In the genomic region with DNA sequence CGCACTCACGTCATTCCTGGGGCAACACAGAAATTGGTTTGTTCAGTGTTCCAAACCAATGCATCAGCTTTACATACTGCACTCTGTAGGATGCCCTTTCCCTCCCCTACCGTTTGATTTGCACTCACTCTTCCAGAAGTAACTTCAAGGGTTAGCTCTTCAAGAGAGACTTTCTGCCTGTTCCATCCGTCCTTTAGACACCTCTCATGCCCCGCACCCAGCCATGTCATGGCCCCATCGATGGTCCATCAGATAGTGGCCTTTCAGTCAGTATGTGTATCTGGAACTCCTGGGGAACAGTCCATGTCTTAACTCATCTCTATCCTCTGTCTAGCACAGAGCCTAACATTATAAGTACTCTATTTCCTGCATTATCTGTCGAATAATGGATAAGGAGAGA, we compare ENCODE assay signal across 24 mouse cellular contexts. TPM values are rescaled to one million over a fixed set of nuclear protein-coding genes. Genes with fewer than 3 reads are reported as not detected.
DNase-seq lines count a peak whose midpoint lies in the region; ATAC-seq and TF ChIP-seq lines count a peak whose summit lies in the region.
"Had no signal": no experiment of that assay in that cellular context is flagged by ENCODE, and none has a peak within 500 bp of the region (broad histone marks: within the 10 kb centered on the region; RNA-seq: fewer than 3 reads in every experiment).

No protein-coding gene starts in this region.

- peak overlapping the region; percentile 28 for H3K4me3 ChIP-seq in erythroblast, embryonic 14.5 days (replicated peaks)
- H3K4me3 ChIP-seq in ES-Bruce4 (ENCODE audit: low read depth, low read length), result no peak overlapping the region
- H3K4me3 ChIP-seq in liver, embryonic 12.5 days, result no peak overlapping the region
- no peak overlapping the region for H3K4me3 ChIP-seq in liver, embryonic 16.5 days (ENCODE audit: low read depth, low read length)
- H3K4me3 ChIP-seq: embryonic facial prominence, embryonic 10.5 days; forebrain, embryonic 12.5 days; hindbrain, embryonic 12.5 days had no signal

- H3K4me2 ChIP-seq in liver, embryonic 12.5 days, result peak overlapping the region; percentile 56; the same call in 1 of the 2 replicates
- H3K4me2 ChIP-seq in liver, embryonic 16.5 days (ENCODE audit: low read depth, low read length), result peak overlapping the region; percentile 46; the same call in 1 of the 2 replicates
- H3K4me2 ChIP-seq: forebrain, embryonic 12.5 days; hindbrain, embryonic 12.5 days had no signal

- no peak for ATAC-seq in erythroblast, adult 5-6 weeks (replicated peaks; ENCODE audit: low FRiP score, poor library complexity, severe bottlenecking)
- peak; percentile 18; the same call in 1 of the 2 replicates for ATAC-seq in liver, embryonic 12.5 days
- no peak for ATAC-seq in liver, embryonic 16.5 days (ENCODE audit: low read depth)
- ATAC-seq: activated CD4-positive, CD25-positive, alpha-beta regulatory T cell, adult 4 months; CD4-positive, CD25-positive, alpha-beta regulatory T cell, adult 4 months; forebrain, embryonic 16.5 days; Patski had no signal

- DNase-seq in Muller cell, postnatal 12 days (ENCODE audit: inconsistent ontology term), result no peak
- no peak for DNase-seq in embryo, embryonic 11 days
- DNase-seq: adrenal gland, postnatal 14 days; B cell, adult 2 months; cerebellum, adult 18-20 months; cerebellum, adult 9-11 months; cerebellum, postnatal 36 days; gastrocnemius, postnatal 10 days; heart, postnatal 10 days; heart, postnatal 4 days had no signal

- WGBS in liver, embryonic 12.5 days (ENCODE audit: insufficient replicate concordance), result 75% methylated on average over 7 of the region's 7 CpGs
- 78% methylated on average over 7 of the region's 7 CpGs for WGBS in liver, embryonic 16.5 days (ENCODE audit: insufficient replicate concordance)

- H3K4me1 ChIP-seq in erythroblast, embryonic 14.5 days (ENCODE audit: control insufficient read depth), result peaks cover 80% of the 10 kb centered on the region
- no peaks in the 10 kb centered on the region for H3K4me1 ChIP-seq in ES-Bruce4 (ENCODE audit: control insufficient read depth, insufficient read depth, low read length)
- H3K4me1 ChIP-seq in liver, embryonic 12.5 days, result peaks cover 71% of the 10 kb centered on the region
- peaks cover 58% of the 10 kb centered on the region for H3K4me1 ChIP-seq in liver, embryonic 16.5 days (ENCODE audit: control insufficient read depth, low read depth, low read length)
- H3K4me1 ChIP-seq: embryonic facial prominence, embryonic 10.5 days; forebrain, embryonic 12.5 days; hindbrain, embryonic 12.5 days had no signal

- peak overlapping the region; percentile 60; the same call in 1 of the 2 replicates for H3K27ac ChIP-seq in ES-Bruce4 (ENCODE audit: insufficient read depth, low read length)
- peak overlapping the region; percentile 95 for H3K27ac ChIP-seq in liver, embryonic 12.5 days
- H3K27ac ChIP-seq in liver, embryonic 16.5 days (ENCODE audit: low read length), result peak overlapping the region; percentile 93
- H3K27ac ChIP-seq: embryonic facial prominence, embryonic 10.5 days; forebrain, embryonic 12.5 days; hindbrain, embryonic 12.5 days had no signal

- TF ChIP-seq CTCF in ES-Bruce4 (IDR thresholded peaks at IDR 0.05; ENCODE audit: low read depth, low read length), result no peak

- H3K9ac ChIP-seq in ES-Bruce4 (ENCODE audit: low read depth, poor library complexity, severe bottlenecking), result no peak overlapping the region
- peak overlapping the region; percentile 62 for H3K9ac ChIP-seq in liver, embryonic 12.5 days
- H3K9ac ChIP-seq in liver, embryonic 16.5 days (ENCODE audit: low read depth, low read length), result peak overlapping the region; percentile 64
- H3K9ac ChIP-seq: forebrain, embryonic 12.5 days; hindbrain, embryonic 12.5 days had no signal

- no peaks in the 10 kb centered on the region for H3K9me3 ChIP-seq in erythroblast, embryonic 14.5 days (ENCODE audit: control insufficient read depth, low read length)
- peaks cover 11% of the 10 kb centered on the region for H3K9me3 ChIP-seq in ES-Bruce4 (replicated peaks; ENCODE audit: control insufficient read depth, insufficient read depth, low read length, poor library complexity, severe bottlenecking)
- no peaks in the 10 kb centered on the region for H3K9me3 ChIP-seq in liver, embryonic 12.5 days (replicated peaks)
- H3K9me3 ChIP-seq in liver, embryonic 16.5 days (replicated peaks; ENCODE audit: control insufficient read depth, low read length), result no peaks in the 10 kb centered on the region
- H3K9me3 ChIP-seq: embryonic facial prominence, embryonic 10.5 days; forebrain, embryonic 12.5 days; hindbrain, embryonic 12.5 days had no signal

- TF ChIP-seq EP300 in ES-Bruce4 (IDR thresholded peaks at IDR 0.05; ENCODE audit: insufficient read depth, low read depth, low read length), result no peak

- TF ChIP-seq POLR2A in ES-Bruce4 (IDR thresholded peaks at IDR 0.05; ENCODE audit: insufficient read depth, low read length), result no peak

- no peaks in the 10 kb centered on the region for H3K27me3 ChIP-seq in erythroblast, embryonic 14.5 days (ENCODE audit: control insufficient read depth)
- H3K27me3 ChIP-seq in ES-Bruce4 (ENCODE audit: control insufficient read depth, insufficient read depth, low read length, poor library complexity, severe bottlenecking), result no peaks in the 10 kb centered on the region
- no peaks in the 10 kb centered on the region for H3K27me3 ChIP-seq in liver, embryonic 12.5 days (replicated peaks)
- no peaks in the 10 kb centered on the region for H3K27me3 ChIP-seq in liver, embryonic 16.5 days (ENCODE audit: control insufficient read depth, insufficient read depth, low read depth, low read length)
- H3K27me3 ChIP-seq: forebrain, embryonic 12.5 days; hindbrain, embryonic 12.5 days; Patski had no signal

- peaks cover 96% of the 10 kb centered on the region for H3K36me3 ChIP-seq in erythroblast, embryonic 14.5 days (ENCODE audit: control insufficient read depth)
- H3K36me3 ChIP-seq in ES-Bruce4 (ENCODE audit: control insufficient read depth, insufficient read depth, low read length, poor library complexity, severe bottlenecking), result peaks cover 92% of the 10 kb centered on the region
- H3K36me3 ChIP-seq in liver, embryonic 12.5 days, result peaks cover 95% of the 10 kb centered on the region
- peaks cover 69% of the 10 kb centered on the region for H3K36me3 ChIP-seq in liver, embryonic 16.5 days (ENCODE audit: control insufficient read depth, insufficient read depth)

RNA-seq across cellular contexts. Expression of a gene that starts 7.1 kb away (rescaled TPM):
- polyA plus RNA-seq in erythroblast, embryonic 14.5 days (2012), result 158 and 179 TPM in 2 replicates
- total RNA-seq in erythroblast, adult 5-6 weeks (2015; ENCODE audit: low replicate concordance), result 268 and 318 TPM in 2 replicates
- total RNA-seq in erythroblast, adult 5-6 weeks (2017; ENCODE audit: low replicate concordance), result 123 and 215 TPM in 2 replicates
- 366 and 371 TPM in 2 replicates for polyA plus RNA-seq in ES-Bruce4 (2011; ENCODE audit: insufficient read depth, insufficient read length, low read depth, missing spikeins)
- 669 and 687 TPM in 2 replicates for polyA plus RNA-seq in liver, embryonic 12.5 days (2016; fragmentation: Nextera tagmentation; extraction: Ambion mirVana)
- polyA plus RNA-seq in liver, embryonic 16.5 days (2015; fragmentation: Nextera tagmentation; extraction: Ambion mirVana), result 632 and 661 TPM in 2 replicates

RNA-seq across cellular contexts. Expression of a gene that starts 16.8 kb away (rescaled TPM):
- 16.3 and 17.4 TPM in 2 replicates for polyA plus RNA-seq in erythroblast, embryonic 14.5 days (2012)
- total RNA-seq in erythroblast, adult 5-6 weeks (2015; ENCODE audit: low replicate concordance), result 79.2 and 130 TPM in 2 replicates
- 137 and 237 TPM in 2 replicates for total RNA-seq in erythroblast, adult 5-6 weeks (2017; ENCODE audit: low replicate concordance)
- polyA plus RNA-seq in ES-Bruce4 (2011; ENCODE audit: insufficient read depth, insufficient read length, low read depth, missing spikeins), result 26.7 and 30.4 TPM in 2 replicates
- 56.9 and 61.0 TPM in 2 replicates for polyA plus RNA-seq in liver, embryonic 12.5 days (2016; fragmentation: Nextera tagmentation; extraction: Ambion mirVana)
- polyA plus RNA-seq in liver, embryonic 16.5 days (2015; fragmentation: Nextera tagmentation; extraction: Ambion mirVana), result 40.1 and 43.1 TPM in 2 replicates

RNA-seq across cellular contexts. Expression of a gene that starts 16.9 kb away (rescaled TPM):
- 0.04 and 0.07 TPM in 2 replicates for polyA plus RNA-seq in erythroblast, embryonic 14.5 days (2012)
- total RNA-seq in erythroblast, adult 5-6 weeks (2015; ENCODE audit: low replicate concordance), result 16.7 and 19.9 TPM in 2 replicates
- total RNA-seq in erythroblast, adult 5-6 weeks (2017; ENCODE audit: low replicate concordance), result 10.0 and 12.8 TPM in 2 replicates
- polyA plus RNA-seq in ES-Bruce4 (2011; ENCODE audit: insufficient read depth, insufficient read length, low read depth, missing spikeins), result 0.60 and 1.7 TPM in 2 replicates
- polyA plus RNA-seq in liver, embryonic 12.5 days (2016; fragmentation: Nextera tagmentation; extraction: Ambion mirVana), result 0.48 and 0.93 TPM in 2 replicates
- 1.5 and 1.7 TPM in 2 replicates for polyA plus RNA-seq in liver, embryonic 16.5 days (2015; fragmentation: Nextera tagmentation; extraction: Ambion mirVana)
- total RNA-seq: gastrocnemius, postnatal 10 days; gastrocnemius, postnatal 4 days had no signal
- polyA plus RNA-seq: activated CD4-positive, CD25-positive, alpha-beta regulatory T cell, adult 4 months; CD4-positive, CD25-positive, alpha-beta regulatory T cell, adult 4 months had no signal

RNA-seq across cellular contexts. Expression of a gene that starts 17.2 kb away (rescaled TPM):
- polyA plus RNA-seq in erythroblast, embryonic 14.5 days (2012), result not detected in 2 replicates
- not detected in 2 replicates for total RNA-seq in erythroblast, adult 5-6 weeks (2015; ENCODE audit: low replicate concordance)
- total RNA-seq in erythroblast, adult 5-6 weeks (2017; ENCODE audit: low replicate concordance), result not detected in 2 replicates
- 0.88 and 1.6 TPM in 2 replicates for polyA plus RNA-seq in ES-Bruce4 (2011; ENCODE audit: insufficient read depth, insufficient read length, low read depth, missing spikeins)
- polyA plus RNA-seq in liver, embryonic 12.5 days (2016; fragmentation: Nextera tagmentation; extraction: Ambion mirVana), result 0.66 and 1.8 TPM in 2 replicates
- 29.4 and 67.5 TPM in 2 replicates for polyA plus RNA-seq in liver, embryonic 16.5 days (2015; fragmentation: Nextera tagmentation; extraction: Ambion mirVana)
- total RNA-seq: MEL had no signal
- polyA plus RNA-seq: activated CD4-positive, CD25-positive, alpha-beta regulatory T cell, adult 4 months; CD4-positive, CD25-positive, alpha-beta regulatory T cell, adult 4 months; embryonic facial prominence, embryonic 10.5 days; forebrain, embryonic 16.5 days had no signal

RNA-seq across cellular contexts. Expression of a gene that starts 23.0 kb away (rescaled TPM):
- 1.5 and 2.4 TPM in 2 replicates for polyA plus RNA-seq in erythroblast, embryonic 14.5 days (2012)
- total RNA-seq in erythroblast, adult 5-6 weeks (2015; ENCODE audit: low replicate concordance), result 2.1 and 2.9 TPM in 2 replicates
- 0.43 and 0.98 TPM in 2 replicates for total RNA-seq in erythroblast, adult 5-6 weeks (2017; ENCODE audit: low replicate concordance)
- 10.7 and 11.2 TPM in 2 replicates for polyA plus RNA-seq in ES-Bruce4 (2011; ENCODE audit: insufficient read depth, insufficient read length, low read depth, missing spikeins)
- polyA plus RNA-seq in liver, embryonic 12.5 days (2016; fragmentation: Nextera tagmentation; extraction: Ambion mirVana), result 5.5 TPM in 2 replicates
- 9.4 and 12.1 TPM in 2 replicates for polyA plus RNA-seq in liver, embryonic 16.5 days (2015; fragmentation: Nextera tagmentation; extraction: Ambion mirVana)
